Mouse (Mus musculus): ENCODE results near the gene Os9.

- TF ChIP-seq CTCF (IDR thresholded peaks at IDR 0.05; ENCODE audit: control insufficient read depth, insufficient read depth, insufficient replicate concordance, low read depth, low read length) (peak; percentile 94; the same call in 1 of the 2 replicates), POLR2A (IDR thresholded peaks at IDR 0.05; ENCODE audit: control insufficient read depth, low read depth, low read length) (no peak)
Measured at GRCm38 (mm10) chr10:127058161-127058560, 62.8 kb downstream of the Os9 start.

All from testis, adult 2 months (tissue).